Mouse (Mus musculus) thymus, postnatal 10 days (tissue): Measurements from ENCODE around the gene Defb9.
"Not testable (repeated sequence)": the region's sequence is repeated elsewhere in the genome, so short reads cannot be mapped to it uniquely, and the experiment has no call there.

Experiments
- DNase-seq, 2 experiments: peaks; one replicate each; pipeline ENCODE4 v3.0.0; 2021; ENCODE audit warnings: low spot score in 2 of 2

Defb9 gene

DNA sequence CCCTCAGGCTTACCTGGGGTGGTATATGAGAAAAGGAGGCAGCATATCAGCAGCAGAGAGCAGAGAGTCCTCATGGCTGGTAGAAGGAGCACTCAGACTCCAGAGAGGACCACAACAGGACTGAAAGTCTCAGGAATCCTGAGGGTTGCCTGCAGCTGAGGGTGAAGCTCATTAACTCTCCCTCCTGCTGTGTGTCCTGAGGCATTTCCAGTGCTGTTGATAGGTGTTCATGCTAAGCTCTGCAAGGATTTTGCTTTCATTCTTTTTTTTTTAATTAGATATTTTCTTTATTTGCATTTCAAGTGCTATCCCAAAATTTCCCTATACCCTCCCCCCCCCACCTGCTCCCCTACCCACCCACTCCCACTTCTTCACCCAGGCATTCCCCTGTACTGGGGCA, at the start of gene Defb9:
Defb9 (minus strand) TSS at position 101 of the 400 bp plus-strand sequence.
- DNase-seq: not testable (repeated sequence)

GRCm38 (mm10) chr8:21932610-21933009, 47.4 kb upstream of the Defb9 start, which contains the start of gene Defb15:
TSS of gene Defb15 (minus strand) at chr8:21932710.
- DNase-seq: no peak

DNA sequence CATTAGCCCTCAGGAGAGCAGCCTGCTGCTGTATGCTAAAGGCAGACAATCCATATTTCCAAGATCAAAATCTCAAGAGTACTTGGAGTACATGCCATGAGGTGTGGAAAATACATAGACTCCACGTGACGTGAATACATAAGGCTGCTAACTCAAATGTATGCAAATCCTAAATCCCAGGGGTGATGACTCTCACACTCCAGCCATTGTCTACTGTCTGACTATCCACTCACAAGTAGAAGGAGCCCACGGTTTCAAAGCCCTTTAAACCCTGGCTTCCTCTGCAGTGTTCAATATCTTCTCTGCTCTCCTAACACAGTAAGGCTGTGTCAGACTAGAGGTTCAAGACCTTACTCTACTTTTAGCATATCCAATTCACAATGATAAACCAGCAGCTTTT, 45.5 kb upstream of the Defb9 start:
- not testable (repeated sequence) for DNase-seq

- DNase-seq: no peak
These were observed 30.4 kb upstream of the Defb9 start for GRCm38 (mm10) chr8:21915625-21916024.

DNA sequence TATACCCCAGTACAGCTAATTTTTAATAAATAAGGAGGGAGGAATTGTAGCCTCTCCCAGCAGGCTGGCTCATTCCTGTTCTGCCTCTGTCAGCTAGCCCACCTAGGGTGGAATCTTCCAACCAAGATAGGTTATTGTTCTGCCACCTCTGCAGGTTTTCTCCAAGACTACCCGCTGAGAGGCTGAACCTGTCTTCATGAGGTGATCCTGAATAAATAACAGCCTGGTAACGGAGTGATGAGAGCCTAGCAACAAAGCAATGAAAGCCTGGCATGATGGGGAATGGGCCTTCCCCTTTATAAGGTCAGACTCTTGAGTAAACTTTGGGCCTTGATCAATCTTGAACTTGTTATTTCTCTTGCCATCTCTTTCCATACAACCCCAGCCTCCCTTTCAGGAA, 27.3 kb upstream of the Defb9 start:
- DNase-seq: no peak

DNA sequence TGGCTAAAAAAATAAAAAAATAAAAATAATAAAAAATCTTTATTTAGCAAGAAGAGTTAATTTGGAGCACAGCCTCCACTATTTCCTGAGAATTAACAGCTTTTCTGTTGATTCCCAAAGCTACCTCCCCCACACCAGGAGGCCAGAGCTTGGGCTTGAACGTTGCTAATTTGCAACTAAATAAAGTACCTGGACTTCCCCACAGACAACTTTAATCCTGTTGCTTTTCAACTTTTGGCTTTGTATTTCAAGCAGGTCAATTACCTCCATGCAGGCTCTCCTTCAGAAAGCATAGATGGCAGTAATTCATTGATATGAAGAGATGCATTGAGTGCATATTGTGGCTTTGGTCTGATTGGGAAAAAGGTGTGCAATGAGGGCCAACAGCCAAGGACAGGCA, 26.7 kb upstream of the Defb9 start:
- no peak for DNase-seq

DNA sequence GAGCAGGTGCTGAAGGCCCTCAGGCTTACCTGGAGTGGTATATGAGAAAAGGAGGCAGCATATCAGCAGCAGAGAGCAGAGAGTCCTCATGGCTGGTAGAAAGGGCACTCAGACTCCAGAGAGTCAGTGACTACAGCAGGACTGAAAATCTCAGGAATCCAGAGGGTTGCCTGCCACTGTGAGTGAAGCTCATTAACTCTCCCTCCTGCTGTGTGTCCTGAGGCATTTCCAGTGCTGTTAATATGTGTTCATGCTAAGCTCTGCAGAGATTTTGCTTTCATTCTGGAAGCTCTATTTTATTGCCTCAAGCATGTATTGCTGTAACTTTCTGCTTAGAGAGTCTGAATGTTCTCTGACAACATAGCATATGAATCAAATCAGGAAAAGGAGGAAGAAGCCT, 21.1 kb upstream of the Defb9 start, which contains the start of gene Defb11:
Defb11 (minus strand) TSS at position 123 of the 400 bp plus-strand sequence.
- DNase-seq: not testable (repeated sequence)

DNA sequence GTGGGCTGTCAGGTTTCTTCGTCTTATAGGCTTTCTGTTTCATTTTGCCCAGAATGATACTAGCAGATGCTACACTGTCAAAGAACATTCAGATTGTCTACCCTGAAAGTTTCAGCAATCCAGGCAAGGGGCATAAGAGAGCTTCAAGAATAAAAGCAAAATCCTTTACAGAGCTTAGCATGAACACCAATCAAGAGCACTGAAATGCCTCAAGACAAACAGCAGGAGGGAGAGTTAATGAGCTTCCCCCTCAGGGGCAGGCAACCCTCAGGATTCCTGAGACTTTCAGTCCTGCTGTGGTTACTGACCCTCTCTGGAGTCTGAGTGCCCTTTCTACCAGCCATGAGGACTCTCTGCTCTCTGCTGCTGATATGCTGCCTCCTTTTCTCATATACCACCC, 26.6 kb downstream of the Defb9 start, which contains the start of gene Defb10:
Defb10 (plus strand) TSS at position 316 of the 400 bp plus-strand sequence.
- not testable (repeated sequence) for DNase-seq
